Mouse (Mus musculus): Measurements from ENCODE around the gene Fut1.

Fut1 gene

DNA sequence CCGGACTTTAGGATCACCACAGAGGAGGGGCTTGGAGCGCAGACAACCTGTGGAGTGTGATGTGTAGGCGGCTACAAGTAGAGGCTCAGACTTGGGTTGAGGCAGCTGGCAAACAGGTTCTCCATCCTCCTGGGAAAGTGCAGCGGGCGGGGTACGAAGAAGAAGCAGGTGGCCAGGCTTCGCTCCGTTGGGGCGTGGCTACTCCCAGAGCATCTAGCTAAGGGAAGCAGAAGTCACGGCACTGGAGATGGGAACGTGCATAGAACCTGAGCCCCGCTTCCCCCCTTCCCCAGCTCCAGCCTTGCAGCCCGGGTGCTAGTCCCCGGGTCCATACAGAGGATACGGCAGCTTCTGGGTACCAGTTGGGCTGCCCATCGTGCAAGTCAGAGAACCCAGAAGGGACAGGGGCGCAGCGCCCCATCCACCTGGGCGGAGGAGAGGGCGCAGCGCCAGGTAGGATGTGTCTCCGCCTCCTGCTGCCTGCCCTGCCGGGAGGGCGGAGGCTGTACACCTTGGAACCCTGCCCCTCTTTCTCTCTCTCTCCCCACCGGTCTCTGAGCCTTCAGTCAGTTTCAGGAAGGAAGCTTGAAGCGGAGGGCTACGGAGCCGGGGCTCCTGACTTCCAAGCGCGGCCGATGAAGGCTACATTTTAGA lies at the start of gene Fut1:
Fut1 (plus strand) TSS at position 248 of the 654 bp plus-strand sequence.
- DNase-seq (ENCODE audit: low spot score), result no peak

DNA sequence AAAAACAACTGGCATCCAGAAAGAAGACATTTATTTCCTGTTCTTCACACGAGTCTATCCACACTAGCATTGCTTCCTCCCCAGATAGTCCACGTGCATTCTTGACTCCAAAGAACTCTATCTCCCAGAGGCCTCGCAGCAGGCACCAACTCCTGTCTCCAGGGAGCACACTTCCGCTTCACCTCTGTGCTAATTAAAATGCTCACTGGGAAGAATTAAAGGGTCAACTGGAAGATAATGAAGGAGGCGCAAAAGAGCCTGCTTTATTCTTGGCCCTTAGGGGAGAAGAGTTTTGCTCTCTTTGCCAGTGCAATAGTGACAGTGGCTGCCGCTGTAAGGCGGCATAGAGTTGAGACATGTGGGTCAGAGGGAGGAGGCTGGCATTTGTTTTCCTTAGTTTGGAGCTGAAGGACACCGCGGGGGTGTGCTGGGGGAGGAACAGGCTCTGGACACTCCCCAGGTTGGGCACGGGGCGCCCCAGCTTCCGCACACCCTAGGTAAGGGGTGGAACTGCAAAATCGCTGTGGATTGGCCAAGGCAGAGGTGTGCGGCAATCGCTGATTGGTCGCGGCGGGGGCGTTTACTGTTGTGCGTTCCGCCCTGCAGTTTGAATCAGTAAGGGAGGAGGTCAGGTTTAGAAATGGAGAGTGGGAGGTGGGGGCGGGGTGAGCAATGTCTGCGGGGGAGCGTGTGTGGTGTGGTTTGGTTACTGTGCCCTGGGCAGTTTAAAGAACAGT lies 49.1 kb upstream of the Fut1 start:
- peak; percentile 96 for DNase-seq (ENCODE audit: low spot score)

DNA sequence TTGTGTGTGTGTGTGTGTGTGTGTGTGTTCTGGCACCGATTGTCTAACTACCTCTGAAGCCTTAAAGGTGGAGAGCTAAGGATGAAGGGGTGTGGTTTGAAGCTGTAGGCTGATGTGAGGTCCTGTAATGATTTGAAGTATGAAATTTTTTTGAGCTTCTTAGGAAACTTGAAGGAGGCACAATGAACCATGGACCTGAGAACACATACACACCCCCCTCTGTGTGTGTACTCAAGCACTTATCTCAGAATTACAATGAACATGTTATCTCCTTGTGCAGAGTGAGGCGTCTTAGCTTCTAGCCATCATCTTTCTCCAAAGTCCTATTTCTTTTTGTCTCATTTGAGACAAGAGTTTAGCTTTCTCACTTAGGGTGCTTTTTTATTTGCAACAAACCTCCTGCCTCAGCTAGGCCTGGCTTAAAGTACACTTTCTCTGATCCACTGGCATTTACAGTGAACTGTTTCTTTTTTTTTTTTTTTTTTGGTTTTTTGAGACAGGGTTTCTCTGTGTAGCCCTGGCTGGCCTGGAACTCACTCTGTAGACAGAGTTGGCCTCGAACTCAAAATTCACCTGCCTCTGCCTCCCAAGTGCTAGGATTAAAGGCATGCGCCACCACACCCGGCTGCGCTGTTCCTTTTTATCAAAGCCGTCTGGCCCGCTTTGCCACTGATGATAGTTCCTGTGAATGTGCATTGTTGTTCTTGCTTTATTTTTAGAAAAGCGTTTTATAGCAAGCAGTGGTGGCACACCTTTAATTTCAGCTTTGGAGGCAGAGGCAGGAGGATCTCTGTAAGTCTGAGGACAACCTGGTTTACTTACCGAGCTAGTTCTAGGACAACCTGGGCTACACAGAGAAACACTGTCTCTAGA lies 48.3 kb upstream of the Fut1 start:
- DNase-seq (ENCODE audit: low spot score), result no peak

DNA sequence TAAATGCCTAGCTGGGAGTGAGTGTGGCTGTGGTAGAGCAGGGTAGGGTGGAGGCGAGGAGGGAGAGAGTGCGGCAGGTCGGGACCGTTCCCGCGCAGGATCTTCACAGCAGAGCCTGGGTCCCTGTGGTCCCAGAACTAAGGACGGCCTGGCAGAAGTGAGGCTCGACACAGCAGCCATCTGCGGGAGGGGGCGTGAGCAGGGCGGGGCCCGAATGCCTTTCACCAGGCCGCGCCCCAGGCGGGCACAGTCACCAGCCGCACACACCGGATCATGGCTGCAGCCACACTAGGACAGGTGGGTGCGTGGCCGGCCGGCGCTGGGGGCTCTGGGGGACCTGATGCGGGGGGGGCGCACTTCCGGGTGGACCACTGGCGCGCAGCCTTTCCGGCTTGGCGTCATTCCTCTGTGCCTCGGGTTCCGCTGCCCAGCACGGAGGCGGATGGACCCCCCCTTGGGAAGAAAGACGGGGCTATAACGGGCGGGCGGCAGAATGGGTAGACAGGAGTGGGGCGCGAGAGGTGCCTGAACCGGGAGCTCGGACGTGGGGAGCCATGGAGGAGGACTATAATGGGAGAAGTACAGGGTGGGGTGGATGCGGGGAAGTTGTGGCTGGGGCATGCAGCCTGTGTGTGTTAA lies 46.9 kb upstream of the Fut1 start, which contains the start of gene Bcat2:
Bcat2 (plus strand) TSS at position 51 of the 639 bp plus-strand sequence.
- DNase-seq (ENCODE audit: low spot score), result peak; percentile 81

DNA sequence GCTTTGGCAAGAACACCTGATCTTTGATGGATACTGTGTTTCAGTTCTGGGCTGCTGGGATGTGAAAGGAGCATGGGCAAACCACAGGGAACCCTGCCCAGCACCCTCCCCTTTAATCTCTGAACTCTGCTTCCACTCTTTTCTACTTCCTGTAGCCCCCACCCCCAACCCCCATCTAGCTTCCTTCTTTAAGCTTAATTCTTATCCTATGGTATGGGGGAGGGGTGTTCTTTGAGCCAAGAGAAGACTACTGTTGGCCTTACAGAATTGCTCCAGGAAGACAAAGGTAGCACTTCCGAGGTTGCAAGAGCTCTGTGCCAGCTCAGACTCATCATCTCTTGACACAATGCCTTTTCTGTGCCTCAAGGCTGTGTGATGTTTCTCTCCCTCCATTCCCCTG lies 45.1 kb upstream of the Fut1 start:
- DNase-seq (ENCODE audit: low spot score), result no peak

DNA sequence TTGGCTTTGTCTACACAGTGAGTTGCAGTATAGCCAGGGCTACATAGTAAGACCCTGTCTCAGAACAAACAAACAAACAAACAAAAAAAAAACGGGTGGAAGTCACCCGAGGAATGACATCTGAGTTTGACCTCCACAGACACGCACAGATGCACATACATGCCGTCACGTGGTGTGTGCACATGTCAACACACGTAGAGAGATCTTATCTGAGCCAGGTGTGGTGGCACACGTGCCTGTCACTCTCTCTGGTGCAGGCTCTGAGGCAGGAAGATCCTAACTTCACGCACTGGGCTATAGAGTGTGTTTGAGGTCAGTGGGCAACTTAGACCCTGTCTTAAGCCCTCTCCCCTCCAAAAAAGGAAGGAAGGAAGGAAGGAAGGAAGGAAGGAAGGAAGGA lies 43.1 kb upstream of the Fut1 start:
- no peak for DNase-seq (ENCODE audit: low spot score)

DNA sequence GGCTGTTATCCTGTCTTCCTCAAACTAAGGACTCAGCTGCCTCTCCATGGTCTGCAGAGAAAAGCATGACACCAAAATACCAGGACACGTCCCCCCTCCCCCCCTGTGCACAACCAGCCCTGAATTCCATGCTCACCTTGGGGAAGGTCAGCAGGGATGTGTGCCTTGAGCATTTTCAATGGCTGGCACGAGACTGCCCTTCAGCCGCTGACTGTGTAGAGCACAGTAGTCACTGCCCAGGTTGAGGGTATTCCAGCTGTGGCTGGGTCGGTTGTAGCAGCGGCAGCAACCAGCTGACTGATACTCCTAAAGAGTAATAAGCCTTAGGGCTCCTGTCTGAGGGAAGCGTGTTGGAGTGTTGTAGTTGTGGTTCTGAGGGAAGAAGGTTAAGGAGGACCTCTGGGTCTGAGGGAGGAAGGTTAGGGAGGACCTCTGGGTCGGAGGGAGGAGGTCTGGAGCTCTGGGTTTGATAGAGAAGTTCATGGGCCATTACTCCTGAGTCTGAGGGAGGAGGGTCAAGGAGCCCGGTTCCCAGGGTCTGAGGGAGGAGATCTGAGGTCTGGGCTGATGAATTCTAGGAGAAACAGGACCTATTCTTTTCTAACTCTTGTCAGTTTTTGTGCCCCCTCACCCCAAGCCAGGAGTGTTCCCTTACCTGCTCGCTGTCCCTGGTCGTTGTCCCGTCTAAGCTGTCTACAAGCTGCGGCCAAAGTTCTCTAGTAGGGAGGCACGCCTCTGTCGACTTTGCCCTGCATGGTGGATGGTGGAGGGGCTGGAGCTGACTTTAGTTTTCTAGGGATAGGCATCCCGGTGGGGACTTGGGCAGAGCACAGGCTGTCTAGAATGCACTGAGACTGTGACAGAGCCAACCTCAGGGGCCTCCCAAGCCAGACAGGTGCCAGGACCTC lies 42.4 kb upstream of the Fut1 start:
- DNase-seq (ENCODE audit: low spot score), result no peak

DNA sequence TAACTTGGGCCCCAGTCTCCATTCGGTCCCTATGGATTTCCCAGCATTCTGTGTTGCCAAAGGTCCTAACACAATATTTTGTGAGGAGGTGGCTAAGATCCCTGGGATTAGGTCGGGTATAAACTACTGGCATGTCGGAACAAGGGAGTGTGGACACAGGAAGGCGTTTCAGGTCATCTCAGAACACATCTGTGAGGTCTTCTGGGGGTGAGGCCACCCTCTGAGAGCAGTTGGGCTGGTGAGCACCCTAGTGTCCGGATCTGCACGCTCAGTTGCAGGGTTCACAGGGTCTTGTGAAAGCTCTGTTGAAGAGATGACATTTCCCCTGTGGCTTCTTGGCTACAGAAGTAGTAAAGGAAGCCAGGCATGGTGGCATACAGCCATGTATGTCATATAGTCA lies 31.2 kb upstream of the Fut1 start:
- DNase-seq (ENCODE audit: low spot score), result no peak

DNA sequence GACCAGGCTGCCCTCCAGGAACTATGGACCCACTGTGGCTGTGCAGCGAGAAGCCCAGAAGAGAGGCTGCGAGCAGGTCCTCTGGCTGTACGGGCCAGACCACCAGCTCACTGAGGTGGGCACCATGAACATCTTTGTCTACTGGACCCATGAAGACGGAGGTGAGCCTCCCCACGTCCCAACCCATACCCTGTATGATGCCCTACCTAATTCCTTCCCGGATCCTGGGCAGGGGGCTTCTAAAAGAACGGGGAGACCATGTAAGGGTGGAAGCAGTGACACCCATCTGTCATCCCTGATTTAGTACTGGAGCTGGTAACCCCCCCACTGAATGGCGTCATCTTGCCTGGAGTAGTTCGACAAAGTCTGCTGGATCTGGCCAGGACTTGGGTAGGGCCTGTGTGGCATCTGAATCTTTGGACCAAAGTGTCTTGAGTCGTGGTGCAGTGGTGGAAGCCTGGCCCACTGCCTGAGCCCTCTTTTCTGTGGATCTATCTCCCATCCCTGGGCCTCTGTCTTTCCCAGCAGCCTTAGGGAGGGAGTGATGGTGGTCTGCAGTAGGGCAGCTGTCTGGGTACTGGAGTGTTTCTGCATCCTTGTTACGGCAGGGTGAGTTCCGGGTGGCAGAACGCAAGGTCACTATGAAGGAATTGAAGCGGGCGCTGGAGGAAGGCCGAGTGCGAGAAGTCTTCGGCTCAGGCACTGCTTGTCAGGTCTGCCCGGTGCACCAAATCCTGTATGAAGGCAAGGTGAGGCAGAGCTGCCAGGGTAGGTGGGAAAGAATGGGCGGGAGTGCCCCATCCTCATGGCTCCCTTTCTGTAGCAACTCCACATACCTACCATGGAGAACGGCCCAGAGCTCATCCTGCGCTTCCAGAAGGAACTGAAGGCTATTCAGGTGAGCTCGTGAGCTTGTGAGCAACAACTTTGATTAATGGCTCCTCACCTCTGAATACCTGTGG lies 29.2 kb upstream of the Fut1 start:
- DNase-seq (ENCODE audit: low spot score), result no peak

DNA sequence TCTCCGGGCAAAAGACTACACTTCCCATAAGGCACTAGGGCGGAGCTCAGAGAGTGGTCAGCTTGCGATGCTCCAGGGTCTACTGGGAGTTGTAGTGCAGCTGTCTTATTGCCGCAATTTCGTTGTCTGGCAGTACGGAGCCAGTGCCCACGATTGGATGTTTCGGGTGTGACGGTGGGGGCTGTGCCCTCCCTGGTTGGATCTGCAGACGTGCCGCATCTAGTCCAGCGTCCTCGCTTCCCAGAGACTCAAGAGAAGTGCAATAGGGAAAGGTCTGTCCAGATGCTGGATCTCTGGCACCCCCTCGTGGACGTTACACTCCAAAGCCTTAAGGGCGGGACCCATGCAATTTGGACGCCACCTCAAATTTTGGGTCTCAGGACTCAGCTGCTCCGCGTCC lies 27.9 kb upstream of the Fut1 start:
- peak; percentile 96 for DNase-seq (ENCODE audit: low spot score)

DNA sequence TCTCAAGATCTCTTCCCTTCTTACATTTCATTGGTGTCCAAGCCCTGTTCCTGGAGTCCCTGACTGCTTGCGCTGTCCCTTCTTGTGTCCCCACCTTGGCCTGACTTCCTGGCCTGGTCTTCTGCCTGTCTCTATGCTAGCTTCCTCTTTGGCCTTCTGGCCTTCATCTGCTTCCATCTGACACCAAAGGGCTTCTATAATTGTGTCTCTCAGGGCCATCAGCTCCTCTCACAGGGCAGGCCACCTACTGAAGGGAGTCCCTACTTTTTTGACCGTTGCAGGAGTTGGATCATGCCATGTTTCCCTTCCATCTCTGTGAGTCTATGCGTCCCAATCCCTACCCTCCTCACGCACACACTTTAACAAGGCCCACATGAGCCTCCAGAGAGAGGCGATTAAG lies 27.2 kb upstream of the Fut1 start:
- no peak for DNase-seq (ENCODE audit: low spot score)

DNA sequence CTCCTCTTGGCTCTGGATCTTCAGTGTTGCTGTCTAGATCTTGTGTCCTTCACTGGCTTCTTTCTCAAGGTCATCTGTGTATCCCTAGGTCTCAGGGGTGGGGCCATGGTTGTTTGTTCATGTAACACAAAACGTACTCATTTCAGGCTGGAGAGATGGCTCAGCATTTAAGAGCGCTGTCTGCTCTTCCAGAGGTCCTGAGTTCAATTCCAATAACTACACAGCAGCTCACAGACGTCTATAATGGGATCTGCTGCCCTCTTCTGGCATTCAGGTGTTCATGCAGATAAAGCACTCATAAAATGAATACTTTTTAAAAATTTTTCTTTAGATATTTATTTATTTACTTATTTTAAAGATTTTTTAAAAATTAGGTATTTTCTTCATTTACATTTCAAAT lies 26.2 kb upstream of the Fut1 start:
- DNase-seq (ENCODE audit: low spot score), result peak; percentile 35

DNA sequence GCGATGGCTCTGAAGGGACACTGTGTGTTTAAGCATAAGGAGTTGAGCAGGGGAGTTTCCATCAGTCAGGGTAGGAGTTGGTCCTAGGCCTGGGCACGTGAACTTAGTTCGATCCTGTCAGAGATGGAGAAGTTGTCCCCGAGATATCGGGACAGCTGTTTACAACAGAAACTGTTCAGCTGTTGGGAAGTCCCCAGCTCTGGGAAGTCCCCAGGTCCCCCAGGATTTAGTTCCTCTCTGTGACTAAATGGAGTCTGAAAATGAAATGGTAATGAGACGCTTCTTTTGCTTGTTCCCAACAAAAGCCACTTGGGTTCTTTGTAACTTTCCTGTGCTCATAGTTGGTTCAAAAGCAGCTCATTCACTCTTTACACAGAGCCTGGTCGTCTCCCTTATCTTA lies 25.2 kb upstream of the Fut1 start:
- DNase-seq (ENCODE audit: low spot score), result no peak

DNA sequence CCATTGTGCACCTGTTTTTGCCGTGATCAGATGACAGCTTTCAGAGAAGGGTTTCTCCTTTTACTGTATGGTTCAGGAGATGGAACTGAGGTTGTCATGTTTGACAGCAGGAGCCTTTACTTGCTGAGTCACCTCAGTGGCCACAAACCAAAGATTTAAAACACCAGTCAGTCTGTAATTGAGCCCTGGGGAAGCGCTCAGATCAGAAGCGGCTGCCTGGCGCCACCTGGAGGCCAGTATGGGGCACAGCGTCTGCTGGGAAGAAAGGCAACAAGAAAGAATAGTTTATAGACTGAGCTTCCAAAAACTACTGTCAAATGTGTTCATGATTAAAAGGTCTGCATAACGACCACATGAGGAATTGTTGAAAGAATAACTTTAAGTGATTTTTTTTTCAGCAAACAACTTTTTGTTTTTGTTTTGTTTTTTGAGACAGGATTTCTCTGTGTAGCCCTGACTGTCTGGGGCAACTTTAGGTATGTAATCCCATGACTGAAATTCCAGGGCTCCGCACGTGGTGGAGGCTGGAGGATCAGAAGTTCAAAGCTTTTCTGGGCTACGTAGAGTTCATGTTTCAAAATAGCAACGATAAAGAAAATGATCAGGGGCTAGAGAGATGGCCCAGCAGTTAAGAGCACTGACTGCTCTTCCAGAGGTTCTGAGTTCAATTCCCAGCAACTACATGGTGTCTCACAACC lies 23.8 kb upstream of the Fut1 start:
- peak; percentile 84 for DNase-seq (ENCODE audit: low spot score)

DNA sequence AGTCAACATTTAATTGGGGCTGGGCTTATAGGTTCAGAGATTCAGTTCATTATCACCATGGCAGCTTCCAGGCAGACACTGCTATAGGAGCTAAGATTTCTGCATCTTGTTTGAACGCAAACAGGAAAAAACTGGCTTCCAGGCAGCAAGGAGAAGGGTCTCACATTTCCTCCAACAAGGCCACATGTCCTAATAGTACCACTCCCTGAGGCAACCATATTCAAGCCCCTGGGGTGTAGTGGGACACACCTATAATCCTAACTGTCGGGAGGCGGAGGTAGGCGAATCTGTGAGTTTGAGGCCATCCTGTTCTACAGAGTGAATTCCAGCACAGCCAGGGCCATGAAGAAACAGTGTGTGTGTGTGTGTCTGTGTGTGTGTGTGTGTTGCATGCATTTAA lies 21.9 kb upstream of the Fut1 start:
- DNase-seq (ENCODE audit: low spot score), result no peak

DNA sequence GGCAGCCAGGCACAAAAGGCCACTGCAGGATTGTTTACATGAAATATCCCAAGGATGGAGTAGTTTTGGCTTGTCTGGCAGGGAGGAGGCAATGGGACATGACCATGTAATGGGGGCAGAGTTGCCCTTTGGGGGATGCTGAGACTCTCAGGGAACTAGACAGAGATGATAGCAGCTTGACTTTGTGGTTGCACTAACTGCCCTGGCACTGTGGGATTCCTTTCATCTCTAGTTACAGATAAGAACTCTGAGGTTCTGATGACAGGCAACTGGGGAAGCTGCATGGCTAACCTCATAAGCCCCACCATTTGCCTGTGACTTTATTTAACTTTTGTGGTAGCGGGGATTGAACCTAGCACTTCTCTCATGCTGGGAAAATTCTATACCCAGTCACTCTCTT lies 21.0 kb upstream of the Fut1 start:
- DNase-seq (ENCODE audit: low spot score), result no peak

DNA sequence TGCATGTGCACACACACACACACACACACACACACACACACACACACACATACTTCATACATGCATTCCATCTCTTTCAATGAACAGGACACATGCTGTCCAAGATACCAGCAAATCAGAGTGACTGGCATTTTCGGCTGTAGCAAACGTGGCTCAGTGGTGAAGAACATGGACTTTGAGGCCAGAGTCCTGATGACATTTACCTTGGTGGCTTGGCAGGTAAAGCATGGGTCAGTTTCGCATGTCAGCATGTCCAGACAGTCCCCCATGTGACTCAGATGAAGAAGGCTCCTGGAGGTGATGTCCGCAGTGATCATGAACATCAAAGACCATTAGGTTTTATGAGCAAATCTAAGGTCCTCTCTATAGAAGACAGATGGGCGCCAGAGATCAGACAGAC lies 20.1 kb upstream of the Fut1 start:
- no peak for DNase-seq (ENCODE audit: low spot score)

DNA sequence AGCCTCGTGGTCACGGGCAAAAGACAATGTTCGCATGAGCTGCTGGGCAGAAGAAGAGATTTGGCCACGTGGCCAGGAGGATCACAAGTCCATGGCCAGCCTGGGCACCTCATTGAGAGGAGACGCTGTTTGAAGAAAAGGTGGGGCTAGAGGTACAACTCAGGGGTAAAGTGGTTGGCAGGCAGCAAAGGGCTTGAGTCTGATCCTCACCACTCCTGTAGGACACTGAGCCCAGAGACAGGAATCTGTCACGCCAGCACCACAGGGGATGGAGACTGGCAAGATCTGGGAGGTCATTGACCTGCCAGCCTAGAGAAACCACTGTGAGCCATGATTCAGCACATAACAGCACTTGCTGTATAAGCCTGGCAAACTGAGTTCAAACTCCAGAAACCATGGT lies 19.6 kb upstream of the Fut1 start:
- DNase-seq (ENCODE audit: low spot score), result no peak

All from embryo, embryonic 10.5 days (tissue).